Mouse (Mus musculus): Measurements from ENCODE around the gene Prkca.

GRCm38 (mm10) chr11:108153997-108154841, 189.5 kb downstream of the Prkca start:
- TF ChIP-seq CTCF (IDR thresholded peaks at IDR 0.05; ENCODE audit: extremely low read depth, insufficient read depth, low read length) (no peak), POLR2A (IDR thresholded peaks at IDR 0.05; ENCODE audit: extremely low read depth, insufficient read depth, low read length) (no peak)
